Mouse (Mus musculus): ENCODE measurements at regions not wholly inside any gene's neighbourhood (a gene's known extent, or its start where the extent isn't known, plus 50 kb on each side); places are given as distances from the start of the nearest gene placed in this dataset.
"Not testable (repeated sequence)": the region's sequence is repeated elsewhere in the genome, so short reads cannot be mapped to it uniquely, and the experiment has no call there.

- 76% methylated on average over 3 of the region's 3 CpGs for WGBS (ENCODE audit: insufficient replicate concordance)
- no peaks in the 10 kb centered on the region for H3K9me3 ChIP-seq (ENCODE audit: control insufficient read depth, low read length)
- H3K36me3 ChIP-seq (replicated peaks; ENCODE audit: control insufficient read depth, insufficient read depth, low read depth) = no peaks in the 10 kb centered on the region
- no peak for DNase-seq (ENCODE audit: low read depth in 3 of 3, low spot score in 3 of 3)
- H3K9ac ChIP-seq (replicated peaks) = no peak overlapping the region
- no peak overlapping the region for H3K4me2 ChIP-seq (ENCODE audit: low read depth)
- peaks cover 0 to 8% of the 10 kb centered on the region in 2 experiments; a peak in 3 of 4 replicates for H3K4me1 ChIP-seq (replicated peaks; ENCODE audit: control insufficient read depth in 2 of 2, insufficient read depth in 2 of 2, low read length in 1 of 2)
- H3K4me3 ChIP-seq (ENCODE audit: insufficient read depth in 1 of 2, low read depth in 2 of 2, low read length in 2 of 2) = no peak overlapping the region
- no peak overlapping the region for H3K27ac ChIP-seq
- ATAC-seq (ENCODE audit: insufficient read depth) = no peak
- H3K27me3 ChIP-seq (ENCODE audit: control insufficient read depth, insufficient read depth, low read length) = no peaks in the 10 kb centered on the region
- no peak for TF ChIP-seq EP300 (IDR thresholded peaks at IDR 0.05; ENCODE audit: low read depth)
- no peak for TF ChIP-seq CTCF (IDR thresholded peaks at IDR 0.05; ENCODE audit: low read depth)
Measured at GRCm38 (mm10) chr12:40917486-40917885, 106.4 kb upstream of the Immp2l start.

- Histone ChIP-seq H3K4me1 (replicated peaks; ENCODE audit: control insufficient read depth in 2 of 2, insufficient read depth in 2 of 2, low read length in 1 of 2) (peaks cover 2 to 14% of the 10 kb centered on the region in 2 experiments; a peak in 3 of 4 replicates), H3K9ac (replicated peaks) (no peak overlapping the region), H3K36me3 (replicated peaks; ENCODE audit: control insufficient read depth, insufficient read depth, low read depth) (no peaks in the 10 kb centered on the region), H3K9me3 (ENCODE audit: control insufficient read depth, low read length) (no peaks in the 10 kb centered on the region), H3K27ac (no peak overlapping the region), H3K4me2 (ENCODE audit: low read depth) (no peak overlapping the region), H3K27me3 (ENCODE audit: control insufficient read depth, insufficient read depth, low read length) (no peaks in the 10 kb centered on the region), H3K4me3 (ENCODE audit: insufficient read depth in 1 of 2, low read depth in 2 of 2, low read length in 2 of 2) (no peak overlapping the region)
- DNase-seq (ENCODE audit: low read depth in 3 of 3, low spot score in 3 of 3) (no peak), ATAC-seq (ENCODE audit: insufficient read depth) (peak; percentile 77)
- 30% methylated on average over 1 of the region's 1 CpGs for WGBS (ENCODE audit: insufficient replicate concordance)
- TF ChIP-seq EP300 (IDR thresholded peaks at IDR 0.05; ENCODE audit: low read depth) (peak; percentile 7; the same call in 1 of the 2 replicates), CTCF (IDR thresholded peaks at IDR 0.05; ENCODE audit: low read depth) (no peak)
Measured at GRCm38 (mm10) chr12:40921988-40922387, 101.9 kb upstream of the Immp2l start.

GRCm38 (mm10) chr12:40926681-40927080, 97.2 kb upstream of the Immp2l start:
- Histone ChIP-seq H3K27ac (no peak overlapping the region), H3K36me3 (replicated peaks; ENCODE audit: control insufficient read depth, insufficient read depth, low read depth) (no peaks in the 10 kb centered on the region), H3K4me3 (ENCODE audit: insufficient read depth in 1 of 2, low read depth in 2 of 2, low read length in 2 of 2) (no peak overlapping the region), H3K27me3 (ENCODE audit: control insufficient read depth, insufficient read depth, low read length) (no peaks in the 10 kb centered on the region), H3K4me2 (ENCODE audit: low read depth) (no peak overlapping the region), H3K9me3 (ENCODE audit: control insufficient read depth, low read length) (no peaks in the 10 kb centered on the region), H3K9ac (replicated peaks) (no peak overlapping the region), H3K4me1 (replicated peaks; ENCODE audit: control insufficient read depth in 2 of 2, insufficient read depth in 2 of 2, low read length in 1 of 2) (peaks cover 7 to 17% of the 10 kb centered on the region in 2 experiments; a peak in 3 of 4 replicates)
- no peak for TF ChIP-seq CTCF (IDR thresholded peaks at IDR 0.05; ENCODE audit: low read depth)
- DNase-seq (ENCODE audit: low read depth in 3 of 3, low spot score in 3 of 3) = no peak
- no peak for ATAC-seq (ENCODE audit: insufficient read depth)
- whole genome bisulfite sequencing (ENCODE audit: insufficient replicate concordance) = 45% methylated on average over 1 of the region's 1 CpGs

- H3K4me2 ChIP-seq (ENCODE audit: low read depth); H3K27me3 ChIP-seq (ENCODE audit: control insufficient read depth, insufficient read depth, low read length); H3K27ac ChIP-seq; H3K9me3 ChIP-seq (ENCODE audit: control insufficient read depth, low read length); H3K9ac ChIP-seq (replicated peaks); DNase-seq (ENCODE audit: low read depth in 3 of 3, low spot score in 3 of 3); H3K36me3 ChIP-seq (replicated peaks; ENCODE audit: control insufficient read depth, insufficient read depth, low read depth); H3K4me3 ChIP-seq (ENCODE audit: insufficient read depth in 1 of 2, low read depth in 2 of 2, low read length in 2 of 2): not testable (repeated sequence)
- peak; percentile 60; the same call in 1 of the 2 replicates for ATAC-seq (ENCODE audit: insufficient read depth)
- peaks cover 10 to 13% of the 10 kb centered on the region in 2 experiments for H3K4me1 ChIP-seq (replicated peaks; ENCODE audit: control insufficient read depth in 2 of 2, insufficient read depth in 2 of 2, low read length in 1 of 2)
- 71% methylated on average over 1 of the region's 1 CpGs for WGBS (ENCODE audit: insufficient replicate concordance)
Measured at GRCm38 (mm10) chr12:40929409-40929808, 94.5 kb upstream of the Immp2l start.

GRCm38 (mm10) chr12:40935098-40935759, 88.7 kb upstream of the Immp2l start:
- no peaks in the 10 kb centered on the region for H3K9me3 ChIP-seq (ENCODE audit: control insufficient read depth, low read length)
- H3K9ac ChIP-seq (replicated peaks) = peak overlapping the region; percentile 75
- peaks cover 22 to 24% of the 10 kb centered on the region in 2 experiments for H3K4me1 ChIP-seq (replicated peaks; ENCODE audit: control insufficient read depth in 2 of 2, insufficient read depth in 2 of 2, low read length in 1 of 2)
- H3K36me3 ChIP-seq (replicated peaks; ENCODE audit: control insufficient read depth, insufficient read depth, low read depth) = no peaks in the 10 kb centered on the region
- H3K27me3 ChIP-seq (ENCODE audit: control insufficient read depth, insufficient read depth, low read length) = no peaks in the 10 kb centered on the region
- H3K4me2 ChIP-seq (ENCODE audit: low read depth) = peak overlapping the region; percentile 71
- H3K4me3 ChIP-seq (ENCODE audit: insufficient read depth in 1 of 2, low read depth in 2 of 2, low read length in 2 of 2) = peak overlapping the region; percentile 12 to 17; a peak in 2 of 4 replicates
- H3K27ac ChIP-seq = peak overlapping the region; percentile 89
- WGBS (ENCODE audit: insufficient replicate concordance) = 49% methylated on average over 2 of the region's 2 CpGs
- TF ChIP-seq CTCF (IDR thresholded peaks at IDR 0.05; ENCODE audit: low read depth) (no peak), EP300 (IDR thresholded peaks at IDR 0.05; ENCODE audit: low read depth) (peak; percentile 83)
- ATAC-seq (ENCODE audit: insufficient read depth) = peak; percentile 97
- peak; percentile 68 to 75 (median 75) for DNase-seq (ENCODE audit: low read depth in 3 of 3, low spot score in 3 of 3)
